Mouse (Mus musculus) forebrain, postnatal 0 days (tissue): ENCODE data around the gene Sh3bgrl. TPM values are rescaled to one million over a fixed set of nuclear protein-coding genes. Genes with fewer than 3 reads are reported as not detected.

Experiments
- ATAC-seq: fragments of 200-750 bp; cut with Nextera tagmentation; 2 replicates; pipeline ENCODE4 v1.8.0; 2017; ENCODE audit warnings: mild to moderate bottlenecking, moderate library complexity
- DNase-seq: peaks from one replicate; pipeline ENCODE4 v3.0.0-alpha.2; 2015
- H3K27ac ChIP-seq: fragments of 300-500 bp; sonication (generic); 2 replicates; pipeline ENCODE4 v1.5.1; 2014; ENCODE audit warnings: low read depth, mild to moderate bottlenecking, antibody characterized with exemption, low read length, moderate library complexity, mixed read lengths
- H3K27me3 ChIP-seq: fragments of 300-500 bp; sonication (generic); 2 replicates; pipeline ENCODE4 v1.6.1; 2014; ENCODE audit warnings: mild to moderate bottlenecking, low read length, mixed read lengths; ENCODE audit not compliant: insufficient read depth
- H3K36me3 ChIP-seq: fragments of 300-500 bp; sonication (generic); 2 replicates; pipeline ENCODE4 v1.6.1; 2014; ENCODE audit warnings: mild to moderate bottlenecking, moderate library complexity; ENCODE audit not compliant: insufficient read depth
- H3K4me1 ChIP-seq: fragments of 300-500 bp; sonication (generic); 2 replicates; pipeline ENCODE4 v1.6.1; 2014; ENCODE audit warnings: antibody characterized with exemption; ENCODE audit not compliant: insufficient read depth
- H3K4me2 ChIP-seq: fragments of 300-500 bp; sonication (generic); 2 replicates; pipeline ENCODE4 v1.6.1; 2014; ENCODE audit warnings: low read depth, mild to moderate bottlenecking, moderate library complexity
- H3K4me3 ChIP-seq: fragments of 300-500 bp; sonication (generic); 2 replicates; pipeline ENCODE4 v1.5.1; 2014; ENCODE audit warnings: low read depth, low read length, mixed read lengths
- H3K9ac ChIP-seq: fragments of 300-500 bp; sonication (generic); 2 replicates; pipeline ENCODE4 v1.6.1; 2014; ENCODE audit warnings: mild to moderate bottlenecking
- H3K9me3 ChIP-seq: fragments of 300-500 bp; sonication (generic); 2 replicates; pipeline ENCODE4 v1.6.1; 2016; ENCODE audit warnings: low read length
- CTCF ChIP-seq: sonication (generic); IDR thresholded peaks from 2 replicates; pipeline ENCODE4 v1.5.1; 2016; ENCODE audit warnings: antibody characterized with exemption, control low read depth, low read depth
- WGBS: fragments of 180-500 bp; shearing (Covaris S2); extraction: QIAGEN DNeasy Blood & Tissue Kit; methylation state at CpG from one replicate; pipeline ENCODE4 v1.1.7; 2014; 5-methylcytosine and 5-hydroxymethylcytosine counted together
- polyA plus RNA-seq: library from polyadenylated mRNA; unstranded; fragments of >200 nt; fragmentation: Nextera tagmentation; extraction: Ambion mirVana; gene quantifications from 2 replicates; pipeline ENCODE4 v1.2.1, GENCODE M21; 2015
- total RNA-seq: library from RNA; depleted of rRNA; stranded (reverse); fragments of >200 nt; gene quantifications from 2 replicates; pipeline ENCODE4 v1.2.3, GENCODE M21; 2014

Gene Sh3bgrl
- total and polyA plus RNA-seq, 2 experiments from 2014 or later, result 193 to 213 TPM

DNA sequence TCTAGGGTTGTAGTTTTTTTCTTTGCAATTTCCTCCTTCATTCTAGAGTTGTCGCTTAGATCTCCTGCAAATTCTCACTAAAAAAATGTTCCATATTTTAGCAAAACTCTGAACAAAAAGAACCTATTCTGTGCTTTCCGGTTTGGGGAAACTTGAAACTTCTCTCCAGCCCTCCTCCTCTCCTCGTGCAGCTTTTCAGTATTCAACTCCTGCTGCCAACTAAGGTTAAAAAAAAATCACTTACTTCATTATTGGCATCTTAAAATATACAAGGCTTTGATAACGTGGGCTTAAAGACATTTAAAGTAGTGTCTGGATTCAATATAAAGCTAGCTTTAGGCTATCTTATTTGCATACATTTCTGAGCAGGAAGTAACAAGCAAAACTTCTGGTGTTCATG is 365 bp upstream of the Sh3bgrl start:
- Histone ChIP-seq H3K36me3 (no peaks in the 10 kb centered on the region), H3K4me3 (peak overlapping the region; percentile 56), H3K9ac (peak overlapping the region; percentile 77), H3K9me3 (no peaks in the 10 kb centered on the region), H3K4me2 (peak overlapping the region; percentile 46), H3K4me1 (no peaks in the 10 kb centered on the region), H3K27me3 (no peaks in the 10 kb centered on the region), H3K27ac (peak overlapping the region; percentile 93)
- no peak for TF ChIP-seq CTCF
- DNase-seq (no peak), ATAC-seq (peak; percentile 16)
- WGBS, result 15% methylated on average over 4 of the region's 4 CpGs

DNA sequence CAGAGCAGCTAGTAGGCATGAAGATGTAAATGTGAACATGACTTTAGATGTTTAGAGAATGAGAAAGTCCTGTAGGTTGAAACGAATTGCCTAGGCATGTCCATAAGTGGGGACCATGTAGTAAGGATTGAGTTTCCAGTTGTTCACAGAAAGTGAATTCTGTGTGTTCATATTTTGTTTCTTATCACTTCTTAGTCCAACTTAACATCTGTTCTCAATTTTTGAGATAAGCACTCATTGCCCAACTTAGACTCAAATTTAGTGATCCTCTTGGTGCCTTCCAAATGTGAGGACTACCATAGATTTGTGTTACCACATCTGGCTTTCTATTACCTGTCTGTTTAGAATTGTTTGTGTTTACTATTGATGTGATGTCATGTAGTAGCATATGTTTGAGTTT is 3.3 kb downstream of the Sh3bgrl start:
- H3K9me3 ChIP-seq, result no peaks in the 10 kb centered on the region
- DNase-seq, result no peak
- no peak for TF ChIP-seq CTCF
- no peaks in the 10 kb centered on the region for H3K4me1 ChIP-seq
- H3K36me3 ChIP-seq, result no peaks in the 10 kb centered on the region
- H3K4me2 ChIP-seq, result no peak overlapping the region
- no peak overlapping the region for H3K9ac ChIP-seq
- 86% methylated on average over 1 of the region's 1 CpGs for WGBS
- H3K27ac ChIP-seq, result no peak overlapping the region
- H3K4me3 ChIP-seq, result no peak overlapping the region
- ATAC-seq, result no peak
- no peaks in the 10 kb centered on the region for H3K27me3 ChIP-seq

DNA sequence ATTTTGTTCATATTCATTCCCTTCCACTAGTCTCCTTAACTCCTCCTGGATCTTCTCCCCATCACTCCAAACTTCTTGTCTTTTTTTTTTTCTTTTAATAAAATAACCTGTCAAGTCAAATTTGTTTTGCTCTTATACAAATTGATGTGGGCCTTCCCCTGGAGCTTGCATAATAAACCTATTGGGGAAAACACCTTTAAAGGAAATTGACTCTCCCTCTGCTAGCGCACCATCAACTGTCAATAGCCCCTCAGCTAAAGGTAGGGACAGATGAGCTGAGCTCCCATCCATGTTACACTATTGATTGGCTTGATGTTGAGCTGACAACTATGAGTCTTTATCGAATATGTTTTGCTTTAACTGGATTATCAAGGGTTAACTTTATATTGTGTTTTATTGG is 5.3 kb downstream of the Sh3bgrl start:
- TF ChIP-seq CTCF, result no peak
- DNase-seq, result no peak
- 84% methylated on average over 2 of the region's 2 CpGs for WGBS
- Histone ChIP-seq H3K27me3 (no peaks in the 10 kb centered on the region), H3K4me1 (no peaks in the 10 kb centered on the region), H3K9ac (no peak overlapping the region), H3K4me2 (no peak overlapping the region), H3K36me3 (no peaks in the 10 kb centered on the region), H3K27ac (no peak overlapping the region), H3K9me3 (no peaks in the 10 kb centered on the region), H3K4me3 (no peak overlapping the region)
- ATAC-seq, result no peak

DNA sequence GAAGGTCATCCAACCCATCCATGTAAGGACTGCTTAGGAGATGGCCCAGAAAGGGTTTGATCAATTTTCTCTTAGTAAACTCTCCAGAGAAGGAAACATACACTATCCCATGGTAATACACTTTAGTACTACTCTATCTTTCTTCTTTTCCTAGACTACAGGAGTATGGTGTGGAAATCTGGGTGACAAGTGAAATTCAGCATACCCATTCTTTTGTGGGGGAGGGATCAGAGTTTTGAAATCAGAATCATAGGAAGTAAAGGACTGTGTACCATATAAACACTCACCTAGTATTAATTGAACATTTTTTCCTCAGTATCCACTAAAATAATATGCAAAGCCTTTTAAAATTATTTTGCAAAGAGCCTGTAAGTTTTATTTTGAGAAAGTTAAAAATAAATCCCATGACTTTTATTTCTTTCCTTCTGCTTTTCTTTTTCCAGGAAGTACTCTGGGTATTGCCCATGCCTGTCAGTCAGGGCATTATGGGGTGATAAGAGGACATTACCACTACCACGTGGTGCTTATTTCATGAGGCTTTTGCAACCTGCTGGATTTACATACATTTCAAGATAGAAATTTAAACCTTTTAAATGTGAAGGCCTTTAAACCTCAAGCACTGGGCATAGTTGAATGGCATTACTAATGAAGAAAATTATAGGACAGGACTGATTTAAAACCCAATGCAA is 13.1 kb downstream of the Sh3bgrl start:
- WGBS, result 20% methylated on average over 1 of the region's 1 CpGs
- Histone ChIP-seq H3K27me3 (no peaks in the 10 kb centered on the region), H3K4me3 (no peak overlapping the region), H3K4me2 (no peak overlapping the region), H3K27ac (no peak overlapping the region), H3K4me1 (no peaks in the 10 kb centered on the region), H3K9ac (no peak overlapping the region), H3K36me3 (no peaks in the 10 kb centered on the region), H3K9me3 (no peaks in the 10 kb centered on the region)
- no peak for TF ChIP-seq CTCF
- ATAC-seq, result no peak
- DNase-seq, result no peak

DNA sequence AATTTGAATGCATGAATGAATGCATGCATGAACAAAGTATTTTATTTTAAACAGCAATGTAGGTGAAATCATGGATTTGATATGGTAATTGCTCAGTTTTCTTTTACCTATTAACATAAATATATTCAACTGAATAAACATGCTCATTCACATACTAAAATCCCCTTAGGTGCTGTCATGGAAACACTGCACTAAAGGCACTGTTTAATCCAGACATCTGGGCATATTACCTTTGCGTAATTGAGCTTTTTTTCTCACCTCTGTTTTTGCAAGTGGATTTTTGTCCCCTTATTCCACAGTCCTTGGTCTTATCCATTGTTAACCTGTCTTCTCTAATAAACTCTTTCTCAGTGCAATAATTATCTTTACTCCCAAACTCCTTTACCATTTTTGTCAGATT is 17.7 kb downstream of the Sh3bgrl start:
- 66% methylated on average over 1 of the region's 1 CpGs for WGBS
- H3K9ac ChIP-seq, result no peak overlapping the region

DNA sequence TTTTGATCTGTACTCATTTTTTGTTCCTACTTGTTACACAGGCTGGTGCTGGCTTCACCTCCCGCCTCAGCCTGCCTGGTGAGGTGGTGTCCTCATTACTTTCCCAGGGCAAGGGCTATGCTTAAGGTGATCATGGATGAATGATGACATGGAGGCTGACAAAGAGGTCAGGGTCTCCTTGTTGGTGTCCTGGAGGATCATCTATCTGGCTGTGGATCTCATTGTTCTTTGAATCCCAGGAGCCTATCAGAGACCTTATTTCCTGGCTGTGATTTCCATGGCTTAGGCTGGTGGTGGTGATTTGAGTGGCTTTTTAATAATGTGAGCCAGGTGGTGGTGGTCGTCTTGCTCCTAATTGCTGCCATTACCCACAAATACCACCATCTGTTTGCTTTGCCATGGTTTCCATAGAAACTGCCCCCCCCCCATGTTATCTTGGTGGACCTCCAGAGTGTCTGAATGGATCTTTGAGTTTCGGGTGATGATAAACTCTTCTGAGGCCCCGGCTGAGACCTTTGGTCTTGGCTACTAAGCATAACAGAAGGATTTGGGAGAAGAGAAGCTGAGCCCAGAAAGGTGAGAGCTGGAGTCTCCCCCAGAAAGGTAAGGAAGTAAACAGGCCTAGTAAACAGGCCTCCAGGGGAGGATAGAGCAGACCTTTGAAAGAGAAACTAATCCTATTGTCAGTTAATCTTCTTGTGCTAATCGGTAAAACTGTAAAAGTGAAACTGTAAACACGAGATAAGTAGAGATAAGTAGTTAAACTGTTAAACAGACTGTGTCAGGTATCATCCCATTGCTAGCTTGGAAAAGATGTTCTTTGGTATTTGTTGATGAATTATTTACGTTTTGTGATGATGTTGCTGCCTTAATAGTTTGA is 18.5 kb downstream of the Sh3bgrl start:
- no peaks in the 10 kb centered on the region for H3K4me1 ChIP-seq

More for the DNA sequence above, 17.7 kb downstream of the Sh3bgrl start:
- H3K4me1 ChIP-seq, result no peaks in the 10 kb centered on the region
- no peak overlapping the region for H3K4me3 ChIP-seq
- H3K4me2 ChIP-seq, result no peak overlapping the region
- ATAC-seq (no peak), DNase-seq (no peak)
- H3K36me3 ChIP-seq, result no peaks in the 10 kb centered on the region
- H3K27ac ChIP-seq, result no peak overlapping the region
- TF ChIP-seq CTCF, result no peak
- no peaks in the 10 kb centered on the region for H3K27me3 ChIP-seq
- no peaks in the 10 kb centered on the region for H3K9me3 ChIP-seq

More for the DNA sequence above, 18.5 kb downstream of the Sh3bgrl start:
- no peak overlapping the region for H3K4me3 ChIP-seq
- no peak overlapping the region for H3K9ac ChIP-seq
- H3K36me3 ChIP-seq, result no peaks in the 10 kb centered on the region
- H3K27ac ChIP-seq, result no peak overlapping the region; the same call in 1 of the 2 replicates
- no peaks in the 10 kb centered on the region for H3K9me3 ChIP-seq
- peak; percentile 7 for DNase-seq
- no peak for TF ChIP-seq CTCF
- 33% methylated on average over 7 of the region's 7 CpGs for WGBS
- no peak for ATAC-seq
- H3K4me2 ChIP-seq, result no peak overlapping the region
- no peaks in the 10 kb centered on the region for H3K27me3 ChIP-seq
